Mouse (Mus musculus): ENCODE measurements around the gene Hba-a1. TPM values are rescaled to one million over a fixed set of nuclear protein-coding genes. Genes with fewer than 3 reads are reported as not detected.
"Not testable (repeated sequence)": the region's sequence is repeated elsewhere in the genome, so short reads cannot be mapped to it uniquely, and the experiment has no call there.

Gene Hba-a1
- polyA plus RNA-seq, 1 experiment from 2014 or later = 7,188 TPM

- H3K4me3 ChIP-seq (ENCODE audit: low read depth, low read length); H3K27me3 ChIP-seq (replicated peaks; ENCODE audit: control insufficient read depth, insufficient read depth, low read length); ATAC-seq (ENCODE audit: low read depth); H3K4me2 ChIP-seq (ENCODE audit: low read depth, low read length); DNase-seq (ENCODE audit: low spot score); H3K4me1 ChIP-seq (ENCODE audit: control insufficient read depth, insufficient read depth, low read length); H3K9me3 ChIP-seq (ENCODE audit: control insufficient read depth, low read length); H3K9ac ChIP-seq (ENCODE audit: low read depth, low read length); H3K27ac ChIP-seq (replicated peaks; ENCODE audit: low read depth, low read length); H3K36me3 ChIP-seq (ENCODE audit: control insufficient read depth, insufficient read depth, low read length): not testable (repeated sequence)
- no CpG with 5 or more reads among the region's 4 CpGs for WGBS
Measured at GRCm38 (mm10) chr11:32296203-32296602, 12.9 kb downstream of the Hba-a1 start, which contains the start of gene Hba-a2. Gene Hba-a2, plus strand, starts transcription at chr11:32296489.

- not testable (repeated sequence) for H3K4me3 ChIP-seq (ENCODE audit: low read depth, low read length); H3K4me2 ChIP-seq (ENCODE audit: low read depth, low read length)
- 13% methylated on average over 2 of the region's 2 CpGs for WGBS
Measured at GRCm38 (mm10) chr11:32297417-32297816, 14.1 kb downstream of the Hba-a1 start.

DNA sequence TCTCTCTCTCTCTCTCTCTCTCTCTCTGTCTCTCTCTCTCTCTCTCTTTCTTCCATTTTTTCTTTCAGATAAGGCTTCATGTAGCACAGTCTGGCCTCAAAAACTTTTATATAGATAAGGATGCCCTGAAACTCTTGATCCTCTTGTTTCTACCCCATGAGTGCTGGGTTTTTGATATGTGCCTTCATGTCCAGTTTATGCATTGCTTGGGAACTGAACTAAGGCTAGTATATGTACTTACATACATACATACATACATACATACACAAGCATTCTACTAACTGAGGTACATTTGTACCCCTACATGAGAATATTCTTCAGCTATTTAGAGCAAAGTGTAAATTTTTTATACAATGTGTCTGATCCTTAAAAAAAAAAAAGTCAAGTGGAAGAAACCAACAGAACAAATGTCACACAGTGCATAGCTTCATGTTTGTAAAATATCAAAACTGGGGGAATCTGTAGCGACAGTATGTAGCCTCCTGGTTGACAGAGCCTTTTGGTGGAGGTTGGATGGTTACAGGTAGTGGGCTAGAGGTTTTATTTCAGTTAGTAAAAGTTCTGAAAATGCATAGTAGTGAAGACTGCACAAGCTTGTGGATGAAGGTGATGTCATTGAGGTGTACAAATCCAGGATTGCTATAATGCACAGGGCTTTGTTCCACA is 14.7 kb downstream of the Hba-a1 start:
- WGBS = 95% methylated on average over 1 of the region's 1 CpGs
- no peak overlapping the region for H3K9ac ChIP-seq (ENCODE audit: low read depth, low read length)
- H3K4me2 ChIP-seq (ENCODE audit: low read depth, low read length) = no peak overlapping the region
- ATAC-seq (ENCODE audit: low read depth) (no peak), DNase-seq (ENCODE audit: low spot score) (no peak)
- no peak overlapping the region for H3K4me3 ChIP-seq (ENCODE audit: low read depth, low read length)
- no peaks in the 10 kb centered on the region for H3K36me3 ChIP-seq (ENCODE audit: control insufficient read depth, insufficient read depth, low read length)
- H3K27me3 ChIP-seq (replicated peaks; ENCODE audit: control insufficient read depth, insufficient read depth, low read length) = peaks cover 9% of the 10 kb centered on the region
- H3K4me1 ChIP-seq (ENCODE audit: control insufficient read depth, insufficient read depth, low read length) = no peaks in the 10 kb centered on the region
- H3K27ac ChIP-seq (replicated peaks; ENCODE audit: low read depth, low read length) = no peak overlapping the region
- no peaks in the 10 kb centered on the region for H3K9me3 ChIP-seq (ENCODE audit: control insufficient read depth, low read length)

More at GRCm38 (mm10) chr11:32297417-32297816, 14.1 kb downstream of the Hba-a1 start:
- not testable (repeated sequence) for H3K9me3 ChIP-seq (ENCODE audit: control insufficient read depth, low read length); H3K4me1 ChIP-seq (ENCODE audit: control insufficient read depth, insufficient read depth, low read length); ATAC-seq (ENCODE audit: low read depth); H3K9ac ChIP-seq (ENCODE audit: low read depth, low read length); H3K27me3 ChIP-seq (replicated peaks; ENCODE audit: control insufficient read depth, insufficient read depth, low read length); DNase-seq (ENCODE audit: low spot score); H3K27ac ChIP-seq (replicated peaks; ENCODE audit: low read depth, low read length); H3K36me3 ChIP-seq (ENCODE audit: control insufficient read depth, insufficient read depth, low read length)

GRCm38 (mm10) chr11:32298532-32298918 is 15.2 kb downstream of the Hba-a1 start:
- peaks cover 9% of the 10 kb centered on the region for H3K27me3 ChIP-seq (replicated peaks; ENCODE audit: control insufficient read depth, insufficient read depth, low read length)
- DNase-seq (ENCODE audit: low spot score) = no peak
- ATAC-seq (ENCODE audit: low read depth) = no peak
- H3K9ac ChIP-seq (ENCODE audit: low read depth, low read length) = no peak overlapping the region
- H3K36me3 ChIP-seq (ENCODE audit: control insufficient read depth, insufficient read depth, low read length) = no peaks in the 10 kb centered on the region
- no peak overlapping the region for H3K4me3 ChIP-seq (ENCODE audit: low read depth, low read length)
- H3K4me2 ChIP-seq (ENCODE audit: low read depth, low read length) = no peak overlapping the region
- no peak overlapping the region for H3K27ac ChIP-seq (replicated peaks; ENCODE audit: low read depth, low read length)
- no peaks in the 10 kb centered on the region for H3K4me1 ChIP-seq (ENCODE audit: control insufficient read depth, insufficient read depth, low read length)
- 88% methylated on average over 2 of the region's 2 CpGs for WGBS
- H3K9me3 ChIP-seq (ENCODE audit: control insufficient read depth, low read length) = no peaks in the 10 kb centered on the region

GRCm38 (mm10) chr11:32299865-32300264 is 16.6 kb downstream of the Hba-a1 start, which contains the start of gene Hbq1a:
Gene Hbq1a, plus strand, starts transcription at chr11:32300069.
- not testable (repeated sequence) for H3K9me3 ChIP-seq (ENCODE audit: control insufficient read depth, low read length); H3K27me3 ChIP-seq (replicated peaks; ENCODE audit: control insufficient read depth, insufficient read depth, low read length); H3K36me3 ChIP-seq (ENCODE audit: control insufficient read depth, insufficient read depth, low read length); H3K9ac ChIP-seq (ENCODE audit: low read depth, low read length); H3K27ac ChIP-seq (replicated peaks; ENCODE audit: low read depth, low read length); H3K4me1 ChIP-seq (ENCODE audit: control insufficient read depth, insufficient read depth, low read length)
- Histone ChIP-seq H3K4me2 (ENCODE audit: low read depth, low read length) (peak within 1 kb of the TSS; percentile 46), H3K4me3 (ENCODE audit: low read depth, low read length) (peak within 1 kb of the TSS; percentile 23; the same call in 1 of the 2 replicates)
- peak; percentile 68; the same call in 1 of the 2 replicates for ATAC-seq (ENCODE audit: low read depth)
- WGBS = 4% methylated on average over 16 of the region's 16 CpGs
- peak; percentile 30 for DNase-seq (ENCODE audit: low spot score)

- H3K9me3 ChIP-seq (ENCODE audit: control insufficient read depth, low read length) = no peaks in the 10 kb centered on the region
- no peaks in the 10 kb centered on the region for H3K36me3 ChIP-seq (ENCODE audit: control insufficient read depth, insufficient read depth, low read length)
- peak overlapping the region; percentile 46 for H3K4me2 ChIP-seq (ENCODE audit: low read depth, low read length)
- H3K4me3 ChIP-seq (ENCODE audit: low read depth, low read length) = peak overlapping the region; percentile 23; the same call in 1 of the 2 replicates
- ATAC-seq (ENCODE audit: low read depth) (0 out of 2 replicates have a peak, but pooled peaks have one; percentile 9), DNase-seq (ENCODE audit: low spot score) (no peak)
- peaks cover 9% of the 10 kb centered on the region for H3K27me3 ChIP-seq (replicated peaks; ENCODE audit: control insufficient read depth, insufficient read depth, low read length)
- H3K9ac ChIP-seq (ENCODE audit: low read depth, low read length) = no peak overlapping the region
- WGBS = 57% methylated on average over 14 of the region's 17 CpGs
- no peaks in the 10 kb centered on the region for H3K4me1 ChIP-seq (ENCODE audit: control insufficient read depth, insufficient read depth, low read length)
- H3K27ac ChIP-seq (replicated peaks; ENCODE audit: low read depth, low read length) = no peak overlapping the region
Measured at GRCm38 (mm10) chr11:32300279-32301267, 17.3 kb downstream of the Hba-a1 start.

GRCm38 (mm10) chr11:32301506-32301905 is 18.2 kb downstream of the Hba-a1 start:
- DNase-seq (ENCODE audit: low spot score) (no peak), ATAC-seq (ENCODE audit: low read depth) (no peak)
- Histone ChIP-seq H3K9ac (ENCODE audit: low read depth, low read length) (no peak overlapping the region), H3K36me3 (ENCODE audit: control insufficient read depth, insufficient read depth, low read length) (no peaks in the 10 kb centered on the region), H3K27ac (replicated peaks; ENCODE audit: low read depth, low read length) (no peak overlapping the region), H3K9me3 (ENCODE audit: control insufficient read depth, low read length) (no peaks in the 10 kb centered on the region), H3K27me3 (replicated peaks; ENCODE audit: control insufficient read depth, insufficient read depth, low read length) (peaks cover 9% of the 10 kb centered on the region), H3K4me2 (ENCODE audit: low read depth, low read length) (no peak overlapping the region), H3K4me1 (ENCODE audit: control insufficient read depth, insufficient read depth, low read length) (no peaks in the 10 kb centered on the region), H3K4me3 (ENCODE audit: low read depth, low read length) (no peak overlapping the region)
- 61% methylated on average over 1 of the region's 1 CpGs for WGBS

- Histone ChIP-seq H3K4me1 (ENCODE audit: control insufficient read depth, insufficient read depth, low read length) (no peaks in the 10 kb centered on the region), H3K4me3 (ENCODE audit: low read depth, low read length) (no peak overlapping the region), H3K36me3 (ENCODE audit: control insufficient read depth, insufficient read depth, low read length) (no peaks in the 10 kb centered on the region), H3K9me3 (ENCODE audit: control insufficient read depth, low read length) (no peaks in the 10 kb centered on the region), H3K27me3 (replicated peaks; ENCODE audit: control insufficient read depth, insufficient read depth, low read length) (peaks cover 9% of the 10 kb centered on the region), H3K9ac (ENCODE audit: low read depth, low read length) (no peak overlapping the region), H3K4me2 (ENCODE audit: low read depth, low read length) (no peak overlapping the region), H3K27ac (replicated peaks; ENCODE audit: low read depth, low read length) (no peak overlapping the region)
- WGBS = 58% methylated on average over 2 of the region's 2 CpGs
- ATAC-seq (ENCODE audit: low read depth) (no peak), DNase-seq (ENCODE audit: low spot score) (no peak)
Measured at GRCm38 (mm10) chr11:32302824-32303419, 19.6 kb downstream of the Hba-a1 start.
